18 mouse cellular contexts compared by ENCODE assay signal in the genomic region with DNA sequence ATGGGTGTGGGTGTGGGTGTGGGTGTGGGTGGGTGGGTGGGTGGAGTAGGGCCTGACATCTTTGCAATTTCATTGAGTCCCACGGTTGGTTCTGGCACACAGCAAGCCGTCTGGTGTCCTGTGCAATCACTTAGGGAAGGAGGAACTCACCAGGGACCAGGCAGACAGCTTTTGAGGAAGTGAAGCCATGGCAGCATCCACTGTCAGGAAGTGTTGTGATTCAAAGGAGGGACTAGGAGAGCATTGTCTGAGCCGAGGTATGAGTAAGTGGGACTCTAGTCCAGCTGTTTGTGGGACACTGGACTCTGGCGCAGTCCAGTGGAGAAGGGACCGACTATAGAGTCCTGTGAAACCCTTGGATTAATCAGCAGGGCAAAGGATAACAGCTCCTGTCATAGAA.
DNase-seq lines count a peak whose midpoint lies in the region; ATAC-seq and TF ChIP-seq lines count a peak whose summit lies in the region.
"Had no signal": no experiment of that assay in that cellular context is flagged by ENCODE, and none has a peak within 500 bp of the region (broad histone marks: within the 10 kb centered on the region; RNA-seq: fewer than 3 reads in every experiment).

No protein-coding gene starts in this region.

- DNase-seq in kidney, postnatal 36 days = peak; percentile 12 to 40
- DNase-seq in kidney, postnatal 10 days = no peak
- DNase-seq in MEL (ENCODE audit: low read depth, low spot score) = peak; percentile 13
- no peak for DNase-seq in left cerebral cortex, postnatal 4 days
- DNase-seq in left cerebral cortex, postnatal 36 days (ENCODE audit: low spot score in 2 of 2) = no peak
- DNase-seq: cerebellum, adult 2 months; forebrain, postnatal 0 days; gastrocnemius, postnatal 36 days; kidney, adult 11 months; thymus, adult 2 months had no signal

- TF ChIP-seq CTCF in MEL (IDR thresholded peaks at IDR 0.05 in 2 of 3, conservative IDR thresholded peaks at IDR 0.05 in 1 of 3; ENCODE audit: control insufficient read depth in 1 of 3, insufficient read depth in 1 of 3, low read depth in 2 of 3, low read length in 3 of 3, poor library complexity in 1 of 3, severe bottlenecking in 1 of 3) = no peak

- no peaks in the 10 kb centered on the region for H3K79me2 ChIP-seq in MEL (ENCODE audit: control insufficient read depth, insufficient read depth, low read length, poor library complexity)

- no peaks in the 10 kb centered on the region for H3K9me3 ChIP-seq in MEL (replicated peaks; ENCODE audit: insufficient read depth, low read length)
- H3K9me3 ChIP-seq: liver, embryonic 15.5 days; midbrain, embryonic 10.5 days had no signal

- intact Hi-C loops in left cerebral cortex, postnatal 4 days (cut with DNase I) = no loop called here
- intact Hi-C loops in left cerebral cortex, postnatal 36 days (cut with DNase I) = no loop called here

- H3K27me3 ChIP-seq in MEL (ENCODE audit: control insufficient read depth in 1 of 2, insufficient read depth in 2 of 2, low read length in 2 of 2) = no peaks in the 10 kb centered on the region
- H3K27me3 ChIP-seq: liver, embryonic 15.5 days; Patski had no signal

- H3K9ac ChIP-seq in MEL (ENCODE audit: control insufficient read depth, low read depth, low read length, poor library complexity, severe bottlenecking) = no peak overlapping the region
- H3K9ac ChIP-seq: forebrain, postnatal 0 days; hindbrain, embryonic 14.5 days; liver, embryonic 15.5 days had no signal

- no peaks in the 10 kb centered on the region for H3K4me1 ChIP-seq in MEL (ENCODE audit: control insufficient read depth in 1 of 2, insufficient read depth in 2 of 2, low read length in 2 of 2)

- no peak overlapping the region for H3K4me3 ChIP-seq in MEL (ENCODE audit: control insufficient read depth in 1 of 2, insufficient read depth in 1 of 2, low read depth in 2 of 2, low read length in 2 of 2)
- H3K4me3 ChIP-seq: erythroblast, embryonic 14.5 days; liver, embryonic 15.5 days; midbrain, embryonic 10.5 days had no signal

- no peak overlapping the region for H3K27ac ChIP-seq in MEL (ENCODE audit: control insufficient read depth, low read depth, low read length)
- H3K27ac ChIP-seq: hindbrain, embryonic 14.5 days; liver, embryonic 15.5 days had no signal

- H3K36me3 ChIP-seq in MEL (ENCODE audit: control insufficient read depth in 1 of 2, insufficient read depth in 2 of 2, low read length in 2 of 2) = no peaks in the 10 kb centered on the region
- H3K36me3 ChIP-seq: liver, embryonic 15.5 days had no signal

- TF ChIP-seq POLR2A in MEL (IDR thresholded peaks at IDR 0.05; ENCODE audit: control insufficient read depth in 1 of 2, insufficient read depth in 1 of 2, low read depth in 1 of 2, low read length in 2 of 2, poor library complexity in 1 of 2) = no peak

- TF ChIP-seq EP300 in MEL (IDR thresholded peaks at IDR 0.05; ENCODE audit: low read depth in 1 of 2, low read length in 2 of 2) = no peak

- TF ChIP-seq RAD21 in MEL (IDR thresholded peaks at IDR 0.05; ENCODE audit: low read depth, low read length) = no peak

- ATAC-seq in common myeloid progenitor, adult 5-6 weeks (replicated peaks; ENCODE audit: low read depth, poor library complexity, severe bottlenecking) = peak; percentile 97
- ATAC-seq in hematopoietic stem cell, adult 5-6 weeks (replicated peaks in 1 of 2; ENCODE audit: insufficient read depth in 1 of 2, low FRiP score in 2 of 2, low TSS enrichment in 1 of 2, low read depth in 1 of 2, poor library complexity in 2 of 2, severe bottlenecking in 2 of 2) = peak; percentile 81 to 83
- ATAC-seq: CD4-positive, CD25-positive, alpha-beta regulatory T cell, adult 4 months; forebrain, postnatal 0 days; Patski had no signal

TF ChIP-seq in MEL, 35 proteins besides CTCF, POLR2A, EP300 and RAD21:
- no peak for TF ChIP-seq TAL1 (IDR thresholded peaks at IDR 0.05; ENCODE audit: low read length)
- no peak for TF ChIP-seq TBP (IDR thresholded peaks at IDR 0.05; ENCODE audit: low read depth, low read length)
- TF ChIP-seq MAX (IDR thresholded peaks at IDR 0.05; ENCODE audit: low read length) = no peak
- no peak for TF ChIP-seq GABPA (IDR thresholded peaks at IDR 0.05; ENCODE audit: low read depth, low read length)
- TF ChIP-seq MYB (IDR thresholded peaks at IDR 0.05; ENCODE audit: low read depth, low read length) = no peak
- TF ChIP-seq ZMIZ1 (IDR thresholded peaks at IDR 0.05; ENCODE audit: low read depth, low read length) = no peak

Comparison
In these comparisons a context has a peak if more than half of its experiments do, and no peak if none do; other contexts are left out.
1. DNase-seq: peak in kidney, postnatal 36 days (2 of 2) and MEL (single experiment); none in kidney, postnatal 10 days (single experiment), left cerebral cortex, postnatal 4 days (single experiment) and left cerebral cortex, postnatal 36 days (0 of 2).